Mouse (Mus musculus) embryonic fibroblast, embryonic 13.5 days (primary cell): ENCODE measurements around the gene Terb2.

Source experiments
- CTCF ChIP-seq: IDR thresholded peaks from 2 replicates; pipeline ENCODE4 v1.5.1; 2011; ENCODE audit warnings: mild to moderate bottlenecking, control low read depth, low read length, moderate library complexity, borderline replicate concordance; ENCODE audit not compliant: insufficient read depth
- POLR2A ChIP-seq: IDR thresholded peaks from 2 replicates; pipeline ENCODE4 v1.6.1; 2011; ENCODE audit warnings: low read depth, mild to moderate bottlenecking, control low read depth, low read length, moderate library complexity

GRCm38 (mm10) chr2:122241935-122242334, 55.9 kb downstream of the Terb2 start:
- no peak for TF ChIP-seq CTCF
- no peak for TF ChIP-seq POLR2A
